Mouse (Mus musculus): ENCODE data around the gene Mapkapk2.

- no peak for TF ChIP-seq POLR2A (IDR thresholded peaks at IDR 0.05; ENCODE audit: low read depth, low read length)
- TF ChIP-seq CTCF (IDR thresholded peaks at IDR 0.05; ENCODE audit: borderline replicate concordance, insufficient read depth, low read length) = no peak
These were observed 3.2 kb upstream of the Mapkapk2 start for GRCm38 (mm10) chr1:131100808-131101207.
